Mouse (Mus musculus): Measurements from ENCODE around the gene Gm10300. TPM values are rescaled to one million over a fixed set of nuclear protein-coding genes. Genes with fewer than 3 reads are reported as not detected.
A peak's percentile ranks its signal among the peaks of the same experiment; 100 is the strongest.

Gene Gm10300
- polyA plus RNA-seq, 1 experiment from 2014 or later: not detected

- Histone ChIP-seq H3K4me1 (replicated peaks) (peaks cover 35% of the 10 kb centered on the region), H3K9ac (no peak overlapping the region), H3K27ac (replicated peaks) (peak overlapping the region; percentile 29; the same call in 1 of the 2 replicates), H3K36me3 (no peaks in the 10 kb centered on the region), H3K9me3 (no peaks in the 10 kb centered on the region), H3K4me3 (no peak overlapping the region), H3K27me3 (no peaks in the 10 kb centered on the region), H3K4me2 (no peak overlapping the region)
- no peak for ATAC-seq (ENCODE audit: low FRiP score, low read depth)
- 98% methylated on average over 2 of the region's 2 CpGs for WGBS
Measured at GRCm38 (mm10) chr4:132039521-132039920, 35.0 kb upstream of the Gm10300 start.

DNA sequence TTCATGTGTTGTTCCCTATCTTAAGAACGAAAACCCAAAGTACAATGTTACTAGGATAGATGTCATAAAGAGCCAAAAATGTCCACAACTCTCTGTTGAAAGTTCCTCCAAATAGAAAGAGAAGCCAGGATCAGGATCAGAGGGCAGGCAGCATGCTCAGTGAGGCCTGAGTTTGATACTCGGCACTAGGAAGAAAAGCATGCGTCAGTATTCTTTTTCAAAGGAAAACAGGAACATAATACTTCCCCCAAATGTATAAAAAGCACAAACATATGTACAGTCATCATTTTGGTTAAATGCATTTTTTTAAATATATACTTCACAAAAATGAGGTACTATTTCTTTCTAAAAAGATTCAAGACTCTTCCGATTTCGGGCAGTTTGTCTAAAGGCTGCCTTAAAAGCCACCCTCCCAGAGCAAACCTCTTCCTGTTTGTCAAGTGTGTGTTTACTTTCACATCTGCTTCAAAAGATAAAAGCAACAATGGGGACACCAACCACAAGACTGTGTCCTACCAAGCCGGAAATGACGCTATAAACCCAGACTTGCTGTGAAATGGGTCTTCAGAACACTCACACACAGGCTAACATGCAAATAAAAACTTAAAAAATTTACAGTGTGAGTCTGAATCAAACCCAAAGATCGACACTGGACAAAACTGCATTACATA lies 34.4 kb upstream of the Gm10300 start:
- 89% methylated on average over 8 of the region's 8 CpGs for WGBS
- H3K4me3 ChIP-seq: no peak overlapping the region
- peak overlapping the region; percentile 29; the same call in 1 of the 2 replicates for H3K27ac ChIP-seq (replicated peaks)
- no peak overlapping the region for H3K9ac ChIP-seq
- H3K36me3 ChIP-seq: no peaks in the 10 kb centered on the region
- peaks cover 39% of the 10 kb centered on the region for H3K4me1 ChIP-seq (replicated peaks)
- no peaks in the 10 kb centered on the region for H3K9me3 ChIP-seq
- no peak overlapping the region for H3K4me2 ChIP-seq
- no peak for ATAC-seq (ENCODE audit: low FRiP score, low read depth)
- H3K27me3 ChIP-seq: no peaks in the 10 kb centered on the region

DNA sequence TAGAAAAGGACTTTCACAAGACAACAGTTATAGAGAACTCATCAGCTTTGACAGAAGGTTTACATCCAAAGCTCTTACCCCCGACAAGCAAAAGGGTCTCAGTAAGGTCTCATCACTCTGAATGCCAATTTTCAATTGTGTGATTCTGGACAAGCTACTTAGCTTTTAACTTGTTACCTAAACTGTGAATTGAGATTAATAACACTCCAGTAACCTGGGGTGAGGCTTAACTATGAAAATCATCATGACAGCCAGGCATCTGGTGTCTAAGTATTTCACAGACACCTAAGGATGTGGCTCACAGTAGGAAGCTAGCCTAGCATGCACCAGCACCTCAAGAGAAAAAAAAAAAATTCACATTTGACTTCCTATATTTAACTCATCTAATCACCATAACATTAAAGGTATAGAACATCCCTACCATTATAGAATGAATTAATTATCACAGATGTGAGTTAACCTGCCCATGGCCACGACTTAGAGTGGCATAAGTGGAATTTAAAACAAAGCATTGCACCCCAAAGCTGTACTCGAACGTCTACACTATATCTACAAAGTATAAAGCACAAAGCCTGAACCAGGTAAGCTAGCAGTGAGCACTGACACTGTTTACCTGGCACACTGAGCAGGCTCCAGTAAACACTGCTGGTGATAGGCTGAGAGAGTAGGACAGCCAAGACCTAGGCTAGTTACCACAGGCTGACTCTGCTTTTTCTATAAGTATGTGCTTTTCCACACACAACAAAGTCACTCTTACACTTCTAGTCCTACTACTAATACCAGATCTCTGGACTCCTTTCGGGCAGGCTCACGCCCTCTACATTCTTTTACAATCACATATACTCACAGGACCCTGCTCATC lies 32.8 kb upstream of the Gm10300 start:
- 77% methylated on average over 6 of the region's 6 CpGs for WGBS
- H3K4me1 ChIP-seq (replicated peaks): peaks cover 52% of the 10 kb centered on the region
- H3K27ac ChIP-seq (replicated peaks): no peak overlapping the region

DNA sequence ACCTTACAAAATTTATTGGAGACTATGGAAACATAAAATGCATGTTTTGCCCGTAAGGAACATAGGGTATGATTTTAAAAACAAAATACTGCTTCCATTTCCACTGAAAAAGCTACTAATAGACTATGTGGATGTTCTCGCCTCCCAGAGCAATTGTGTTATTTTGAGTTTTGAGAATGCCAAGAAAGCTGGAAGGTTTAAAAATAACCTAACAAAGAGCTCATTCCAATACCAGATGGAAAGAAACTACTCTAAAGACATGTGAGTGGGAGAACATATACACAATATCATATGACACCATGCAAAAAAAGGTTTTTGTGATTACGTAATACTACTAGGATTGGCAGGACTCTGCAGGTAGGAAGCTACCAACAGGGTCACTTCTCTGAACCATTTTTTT lies 30.8 kb upstream of the Gm10300 start:
- Histone ChIP-seq H3K27ac (replicated peaks) (no peak overlapping the region), H3K27me3 (no peaks in the 10 kb centered on the region), H3K4me3 (no peak overlapping the region), H3K4me2 (no peak overlapping the region), H3K9me3 (no peaks in the 10 kb centered on the region), H3K9ac (no peak overlapping the region), H3K36me3 (no peaks in the 10 kb centered on the region), H3K4me1 (replicated peaks) (peaks cover 44% of the 10 kb centered on the region)
- no peak for ATAC-seq (ENCODE audit: low FRiP score, low read depth)
- WGBS: 92% methylated on average over 3 of the region's 3 CpGs

More for the DNA sequence above, 32.8 kb upstream of the Gm10300 start:
- 0 out of 2 replicates have a peak, but pooled peaks have one; percentile 11 for ATAC-seq (ENCODE audit: low FRiP score, low read depth)
- no peaks in the 10 kb centered on the region for H3K36me3 ChIP-seq
- no peaks in the 10 kb centered on the region for H3K27me3 ChIP-seq
- H3K9me3 ChIP-seq: no peaks in the 10 kb centered on the region
- no peak overlapping the region for H3K9ac ChIP-seq
- no peak overlapping the region for H3K4me2 ChIP-seq
- H3K4me3 ChIP-seq: no peak overlapping the region

DNA sequence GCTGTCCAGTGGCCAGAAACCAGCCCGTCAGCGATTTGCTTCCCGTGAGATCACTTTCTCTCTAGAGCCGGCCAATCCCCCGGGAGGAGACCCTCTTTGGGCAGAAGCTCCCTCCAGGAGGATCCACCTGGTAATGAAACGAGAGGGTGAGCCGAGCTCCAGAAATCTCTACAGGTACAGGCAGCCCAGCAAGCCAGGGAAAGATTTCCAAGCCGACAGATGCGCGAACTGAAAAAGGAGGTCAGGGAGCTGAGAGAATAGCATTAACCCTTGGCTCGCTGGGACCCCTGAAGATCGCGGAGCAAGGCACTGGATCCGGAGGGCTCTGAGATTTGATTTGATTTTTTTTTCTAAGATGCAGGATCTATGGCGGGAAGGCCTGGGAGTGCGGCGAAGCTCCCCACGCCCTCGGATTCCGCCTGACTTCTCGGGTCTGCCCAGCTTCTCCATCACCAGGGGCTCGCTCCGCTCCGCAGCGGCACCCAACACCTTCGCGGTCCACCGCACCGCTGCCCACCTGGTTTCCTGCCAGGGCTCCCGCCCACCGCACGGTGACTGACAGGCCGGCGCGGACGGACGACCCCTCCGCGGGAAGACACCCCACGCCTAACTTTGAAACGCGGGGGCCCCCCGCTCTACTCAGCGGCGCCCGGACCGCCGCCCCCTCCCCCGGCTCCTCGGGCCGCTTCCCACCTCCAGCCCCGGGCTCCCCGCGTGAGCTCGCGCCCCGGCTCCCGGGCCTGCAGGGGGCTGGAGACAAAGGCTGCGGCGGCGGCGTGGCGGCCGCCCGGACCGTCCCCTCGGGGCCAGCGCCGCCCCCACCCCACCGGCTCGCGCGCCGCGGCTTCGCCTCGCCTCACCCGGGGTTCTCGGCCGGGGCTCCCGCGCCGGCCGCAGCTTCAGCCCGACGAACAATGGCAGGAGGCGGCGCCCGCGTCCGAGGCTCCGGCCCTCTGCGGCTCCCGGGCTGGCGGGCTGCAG lies 26.2 kb upstream of the Gm10300 start:
- peak overlapping the region; percentile 62 for H3K4me3 ChIP-seq
- under 1% methylated on average over 73 of the region's 95 CpGs for WGBS
- ATAC-seq (ENCODE audit: low FRiP score, low read depth): peak; percentile 63
- peak overlapping the region; percentile 88 for H3K9ac ChIP-seq
- no peaks in the 10 kb centered on the region for H3K36me3 ChIP-seq
- H3K9me3 ChIP-seq: no peaks in the 10 kb centered on the region
- H3K4me2 ChIP-seq: peak overlapping the region; percentile 68
- H3K4me1 ChIP-seq (replicated peaks): peaks cover 38% of the 10 kb centered on the region
- peak overlapping the region; percentile 96 for H3K27ac ChIP-seq (replicated peaks)
- H3K27me3 ChIP-seq: no peaks in the 10 kb centered on the region

DNA sequence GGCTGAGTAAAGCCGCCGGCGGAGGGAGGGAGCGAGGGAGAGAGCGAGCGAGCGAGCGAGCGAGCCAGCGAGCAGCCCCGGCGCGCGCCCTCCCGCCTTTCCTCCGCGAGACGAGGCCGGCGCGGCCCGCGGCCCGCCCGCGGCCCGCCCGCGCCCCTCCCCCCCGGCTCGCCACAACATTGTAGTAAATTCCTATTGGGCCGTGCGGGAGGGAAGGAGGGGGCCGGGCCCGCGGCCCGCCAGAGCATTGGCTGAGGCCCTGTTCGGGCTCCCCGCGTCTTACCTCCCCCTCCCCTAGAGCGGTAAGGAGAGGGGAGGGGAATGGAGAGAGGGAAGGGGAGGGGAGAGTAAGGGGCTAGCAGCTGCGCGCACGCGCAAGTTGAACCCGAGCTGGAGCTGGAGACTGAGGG lies 25.5 kb upstream of the Gm10300 start:
- Histone ChIP-seq H3K4me1 (replicated peaks) (peaks cover 38% of the 10 kb centered on the region), H3K4me2 (peak overlapping the region; percentile 68), H3K9me3 (no peaks in the 10 kb centered on the region), H3K27ac (replicated peaks) (peak overlapping the region; percentile 96), H3K36me3 (no peaks in the 10 kb centered on the region), H3K4me3 (peak overlapping the region; percentile 62), H3K9ac (peak overlapping the region; percentile 88), H3K27me3 (no peaks in the 10 kb centered on the region)
- ATAC-seq (ENCODE audit: low FRiP score, low read depth): peak; percentile 99
- WGBS: 0% methylated on average over 13 of the region's 46 CpGs

DNA sequence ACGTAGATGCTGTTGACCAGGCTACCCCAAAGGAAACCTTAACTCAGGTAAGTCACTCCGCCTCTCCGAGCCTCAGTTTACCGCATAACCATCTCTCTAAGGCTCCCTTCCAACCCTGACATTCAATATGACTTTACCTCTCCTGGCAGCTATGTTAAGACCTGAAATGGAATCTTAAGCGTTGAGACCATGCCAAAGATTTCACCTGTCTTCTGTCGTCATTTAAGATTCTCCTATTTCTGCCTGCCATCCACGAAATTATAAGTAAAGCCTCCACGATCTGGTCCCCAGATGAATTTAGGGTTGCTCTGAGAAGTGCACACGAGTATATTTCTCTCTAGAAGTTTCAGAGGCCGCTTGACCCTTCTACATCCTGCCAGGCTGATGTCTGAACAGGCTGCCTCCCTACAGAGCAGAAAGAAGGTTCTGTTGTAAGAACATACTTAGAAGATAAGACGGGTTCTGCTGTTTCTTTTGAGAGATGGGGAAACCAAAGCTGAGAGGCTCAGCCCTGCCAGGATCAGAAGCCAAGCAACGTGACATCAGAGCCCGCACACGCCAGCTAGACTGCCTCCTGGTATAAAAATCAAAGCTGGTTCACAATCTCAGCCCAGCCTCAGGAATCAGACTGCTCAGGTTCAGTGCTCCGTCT lies 24.8 kb upstream of the Gm10300 start:
- H3K4me1 ChIP-seq (replicated peaks): peaks cover 32% of the 10 kb centered on the region
- H3K27ac ChIP-seq (replicated peaks): no peak overlapping the region
- peak overlapping the region; percentile 68 for H3K4me2 ChIP-seq
- H3K9ac ChIP-seq: no peak overlapping the region
- H3K9me3 ChIP-seq: no peaks in the 10 kb centered on the region
- no peaks in the 10 kb centered on the region for H3K27me3 ChIP-seq
- ATAC-seq (ENCODE audit: low FRiP score, low read depth): no peak
- peak overlapping the region; percentile 62 for H3K4me3 ChIP-seq
- H3K36me3 ChIP-seq: no peaks in the 10 kb centered on the region
- WGBS: 6% methylated on average over 14 of the region's 15 CpGs

DNA sequence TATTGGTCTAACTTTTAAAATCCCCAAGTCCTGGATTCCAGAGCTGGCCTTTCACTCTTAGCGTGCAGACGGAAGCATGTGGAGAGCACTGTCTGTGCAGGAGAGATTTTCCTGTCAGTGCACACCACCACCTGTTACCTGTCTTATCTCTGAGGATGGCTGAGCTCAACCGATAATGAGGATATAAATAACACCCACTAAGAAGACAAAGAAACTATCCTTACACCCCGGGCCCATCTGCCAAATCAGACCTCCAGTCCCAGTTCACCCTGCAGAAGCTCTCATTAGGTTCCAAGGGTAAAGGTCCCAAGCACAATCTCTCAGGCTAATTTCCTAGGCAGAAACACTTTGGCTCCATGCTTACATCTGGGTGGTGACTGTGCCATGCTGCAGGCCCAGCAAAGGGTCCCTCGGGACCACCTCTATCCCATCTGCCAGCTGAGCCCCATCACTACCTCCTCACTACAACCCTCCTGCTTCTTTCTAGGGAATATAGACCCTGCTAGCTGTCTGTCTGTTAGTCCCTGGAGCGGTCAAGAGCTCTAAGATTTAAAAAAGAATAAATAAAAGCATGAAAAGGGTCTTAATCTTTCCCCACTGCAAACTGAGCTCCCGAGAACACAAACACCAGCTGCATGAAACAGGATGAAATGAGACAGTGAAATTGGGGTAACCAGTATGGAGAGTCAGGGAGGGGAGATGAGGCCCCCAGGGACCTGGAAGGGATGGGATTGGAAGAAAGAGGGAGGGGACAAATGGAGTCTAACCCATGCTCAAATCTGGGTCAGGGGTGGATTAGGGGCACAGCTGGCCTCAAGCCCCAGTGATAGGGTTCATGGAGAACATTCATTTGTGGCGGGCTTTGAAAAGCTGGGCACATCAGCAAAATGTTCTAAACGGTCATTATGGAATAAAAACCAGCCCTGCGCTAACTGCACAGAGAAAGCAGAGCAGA lies 22.9 kb upstream of the Gm10300 start:
- H3K4me3 ChIP-seq: no peak overlapping the region
- peaks cover 17% of the 10 kb centered on the region for H3K4me1 ChIP-seq (replicated peaks)
- no peak for ATAC-seq (ENCODE audit: low FRiP score, low read depth)
- H3K27ac ChIP-seq (replicated peaks): no peak overlapping the region
- 41% methylated on average over 10 of the region's 10 CpGs for WGBS
- no peaks in the 10 kb centered on the region for H3K9me3 ChIP-seq
- H3K4me2 ChIP-seq: no peak overlapping the region
- no peak overlapping the region for H3K9ac ChIP-seq
- H3K36me3 ChIP-seq: no peaks in the 10 kb centered on the region
- H3K27me3 ChIP-seq: no peaks in the 10 kb centered on the region

GRCm38 (mm10) chr4:132057311-132057710 lies 17.2 kb upstream of the Gm10300 start:
- Histone ChIP-seq H3K4me2 (no peak overlapping the region), H3K27me3 (no peaks in the 10 kb centered on the region), H3K27ac (replicated peaks) (no peak overlapping the region), H3K4me3 (no peak overlapping the region), H3K9ac (no peak overlapping the region), H3K4me1 (replicated peaks) (no peaks in the 10 kb centered on the region), H3K36me3 (no peaks in the 10 kb centered on the region), H3K9me3 (no peaks in the 10 kb centered on the region)
- no peak for ATAC-seq (ENCODE audit: low FRiP score, low read depth)

- Histone ChIP-seq H3K27me3 (no peaks in the 10 kb centered on the region), H3K4me3 (no peak overlapping the region), H3K36me3 (no peaks in the 10 kb centered on the region), H3K9me3 (no peaks in the 10 kb centered on the region), H3K4me2 (no peak overlapping the region), H3K4me1 (replicated peaks) (no peaks in the 10 kb centered on the region), H3K9ac (no peak overlapping the region), H3K27ac (replicated peaks) (no peak overlapping the region)
- WGBS: 98% methylated on average over 2 of the region's 2 CpGs
- ATAC-seq (ENCODE audit: low FRiP score, low read depth): no peak
Measured at GRCm38 (mm10) chr4:132059541-132059940, 15.0 kb upstream of the Gm10300 start.
